Mouse (Mus musculus) MEL (cell line): ENCODE results near the gene Ddx41. TPM values are rescaled to one million over a fixed set of nuclear protein-coding genes. Genes with fewer than 3 reads are reported as not detected.

Experiments
- DNase-seq: peaks from one replicate; pipeline ENCODE4 v3.0.0; 2011; ENCODE audit warnings: low read depth, low spot score
- H3K27ac ChIP-seq: 2 replicates; pipeline ENCODE4 v1.5.1; 2012; ENCODE audit warnings: low read depth, mild to moderate bottlenecking, control low read depth, low read length, moderate library complexity; ENCODE audit not compliant: control insufficient read depth
- H3K27me3 ChIP-seq, 2 experiments: fragments of 150-350 bp in 1 of 2; sonication (generic) in 1 of 2; 2 replicates each; pipeline ENCODE4 v1.6.1; 2012; ENCODE audit warnings: low read length in 2 of 2, mild to moderate bottlenecking in 2 of 2, improper control_type of control experiment in 1 of 2, moderate library complexity in 1 of 2; ENCODE audit not compliant: insufficient read depth in 2 of 2, control insufficient read depth in 1 of 2
- H3K36me3 ChIP-seq, 2 experiments: 2 replicates each; pipeline ENCODE4 v1.6.1; 2012 to 2014; ENCODE audit warnings: low read length in 2 of 2, improper control_type of control experiment in 1 of 2, inconsistent platforms in 1 of 2, mild to moderate bottlenecking in 1 of 2; ENCODE audit not compliant: insufficient read depth in 2 of 2, control insufficient read depth in 1 of 2
- H3K4me1 ChIP-seq, 2 experiments: fragments of 150-350 bp in 1 of 2; sonication (generic) in 1 of 2; 2 replicates each; pipeline ENCODE4 v1.6.1; 2012; ENCODE audit warnings: low read length in 2 of 2, improper control_type of control experiment in 1 of 2, mild to moderate bottlenecking in 1 of 2; ENCODE audit not compliant: insufficient read depth in 2 of 2, control insufficient read depth in 1 of 2
- H3K4me3 ChIP-seq, 2 experiments: fragments of 150-350 bp in 1 of 2; sonication (generic) in 1 of 2; 2 replicates each; pipeline ENCODE4 v1.5.1; 2012; ENCODE audit warnings: low read depth in 2 of 2, low read length in 2 of 2, mild to moderate bottlenecking in 2 of 2, moderate library complexity in 2 of 2, control low read depth in 1 of 2, improper control_type of control experiment in 1 of 2; ENCODE audit not compliant: control insufficient read depth in 1 of 2, insufficient read depth in 1 of 2
- H3K79me2 ChIP-seq: 2 replicates; pipeline ENCODE4 v1.6.1; 2012; ENCODE audit warnings: mild to moderate bottlenecking, low read length, moderate library complexity; ENCODE audit not compliant: control insufficient read depth, poor library complexity, insufficient read depth
- H3K9ac ChIP-seq: 2 replicates; pipeline ENCODE4 v1.6.1; 2012; ENCODE audit warnings: low read depth, mild to moderate bottlenecking, control low read depth, low read length, moderate library complexity; ENCODE audit not compliant: control insufficient read depth, poor library complexity, severe bottlenecking
- H3K9me3 ChIP-seq: fragments of 150-350 bp; sonication (generic); replicated peaks from 2 replicates; pipeline ENCODE4 v1.6.1; 2012; ENCODE audit warnings: mild to moderate bottlenecking, low read length, improper control_type of control experiment, moderate library complexity; ENCODE audit not compliant: insufficient read depth
- BHLHE40 ChIP-seq: IDR thresholded peaks from 2 replicates; pipeline ENCODE4 v1.6.1; 2012; ENCODE audit warnings: low read depth, mild to moderate bottlenecking, inconsistent platforms, low read length, improper control_type of control experiment, borderline replicate concordance
- CHD1 ChIP-seq: IDR thresholded peaks from 2 replicates; pipeline ENCODE4 v1.6.1; 2012; ENCODE audit warnings: low read depth, mild to moderate bottlenecking, inconsistent platforms, low read length, improper control_type of control experiment
- CTCF ChIP-seq, 3 experiments: IDR thresholded peaks in 2 of 3; conservative IDR thresholded peaks in 1 of 3; 2 replicates each; pipeline ENCODE4 v1.5.1; 2011 to 2012; ENCODE audit warnings: low read length in 3 of 3, low read depth in 2 of 3, mild to moderate bottlenecking in 2 of 3, improper control_type of control experiment in 1 of 3, inconsistent platforms in 1 of 3, mixed read lengths in 1 of 3, moderate library complexity in 1 of 3; ENCODE audit not compliant: control insufficient read depth in 1 of 3, insufficient read depth in 1 of 3, poor library complexity in 1 of 3, severe bottlenecking in 1 of 3
- GABPA ChIP-seq: IDR thresholded peaks from 2 replicates; pipeline ENCODE4 v1.6.1; 2012; ENCODE audit warnings: low read depth, mild to moderate bottlenecking, inconsistent platforms, low read length, improper control_type of control experiment, moderate library complexity
- JUND ChIP-seq: IDR thresholded peaks from 2 replicates; pipeline ENCODE4 v1.6.1; 2011; ENCODE audit warnings: low read depth, mild to moderate bottlenecking, improper control_type of control experiment, low read length
- KAT2A ChIP-seq: conservative IDR thresholded peaks from 2 replicates; pipeline ENCODE4 v1.6.1; 2012; ENCODE audit warnings: low read depth, low read length, improper control_type of control experiment, inconsistent platforms
- MAX ChIP-seq: IDR thresholded peaks from 2 replicates; pipeline ENCODE4 v1.6.1; 2011; ENCODE audit warnings: low read length, improper control_type of control experiment
- MXI1 ChIP-seq: IDR thresholded peaks from 2 replicates; pipeline ENCODE4 v1.6.1; 2011; ENCODE audit warnings: mild to moderate bottlenecking, low read depth, low read length, improper control_type of control experiment
- MYB ChIP-seq: IDR thresholded peaks from 2 replicates; pipeline ENCODE4 v1.6.1; 2011; ENCODE audit warnings: mild to moderate bottlenecking, low read depth, low read length, improper control_type of control experiment
- NELFE ChIP-seq: IDR thresholded peaks from 2 replicates; pipeline ENCODE4 v1.6.1; 2011; ENCODE audit warnings: low read depth, low read length, improper control_type of control experiment
- POLR2A ChIP-seq, 2 experiments: IDR thresholded peaks; 2 replicates each; pipeline ENCODE4 v1.6.1; 2011 to 2012; ENCODE audit warnings: low read length in 2 of 2, mild to moderate bottlenecking in 2 of 2, control low read depth in 1 of 2, improper control_type of control experiment in 1 of 2, low read depth in 1 of 2, moderate library complexity in 1 of 2; ENCODE audit not compliant: control insufficient read depth in 1 of 2, insufficient read depth in 1 of 2, poor library complexity in 1 of 2
- POLR2AphosphoS2 ChIP-seq: IDR thresholded peaks from 2 replicates; pipeline ENCODE4 v1.6.1; 2011; ENCODE audit warnings: low read length, improper control_type of control experiment
- POLR2AphosphoS5 ChIP-seq: IDR thresholded peaks from 2 replicates; pipeline ENCODE4 v1.6.1; 2012; ENCODE audit warnings: low read depth, borderline replicate concordance, mild to moderate bottlenecking, inconsistent platforms, low read length, moderate library complexity, mixed read lengths
- RAD21 ChIP-seq: IDR thresholded peaks from 2 replicates; pipeline ENCODE4 v1.6.1; 2011; ENCODE audit warnings: mild to moderate bottlenecking, low read depth, low read length, improper control_type of control experiment
- TAL1 ChIP-seq: IDR thresholded peaks from 2 replicates; pipeline ENCODE4 v1.6.1; 2012; ENCODE audit warnings: mild to moderate bottlenecking, inconsistent platforms, low read length, moderate library complexity, mixed read lengths
- TBP ChIP-seq: IDR thresholded peaks from 2 replicates; pipeline ENCODE4 v1.8.0; 2011; ENCODE audit warnings: low read depth, low read length, improper control_type of control experiment
- UBTF ChIP-seq: IDR thresholded peaks from 2 replicates; pipeline ENCODE4 v1.6.1; 2012; ENCODE audit warnings: low read depth, mild to moderate bottlenecking, inconsistent platforms, low read length, improper control_type of control experiment, moderate library complexity, borderline replicate concordance; ENCODE audit not compliant: insufficient read depth
- USF1 ChIP-seq: IDR thresholded peaks from 2 replicates; pipeline ENCODE4 v1.6.1; 2014; ENCODE audit warnings: low read depth, mild to moderate bottlenecking, inconsistent platforms, low read length, improper control_type of control experiment, moderate library complexity
- USF2 ChIP-seq, 2 experiments: IDR thresholded peaks; 2 replicates each; pipeline ENCODE4 v1.6.1; 2011 to 2012; ENCODE audit warnings: improper control_type of control experiment in 2 of 2, low read length in 2 of 2, borderline replicate concordance in 1 of 2, inconsistent platforms in 1 of 2, low read depth in 1 of 2, mild to moderate bottlenecking in 1 of 2; ENCODE audit not compliant: insufficient read depth in 1 of 2
- ZKSCAN1 ChIP-seq: IDR thresholded peaks from 2 replicates; pipeline ENCODE4 v1.6.1; 2012; ENCODE audit warnings: low read depth, mild to moderate bottlenecking, inconsistent platforms, low read length, improper control_type of control experiment, moderate library complexity
- ZNF384 ChIP-seq: IDR thresholded peaks from 2 replicates; pipeline ENCODE4 v1.6.1; 2012; ENCODE audit warnings: low read depth, mild to moderate bottlenecking, inconsistent platforms, low read length, improper control_type of control experiment
- polyA plus RNA-seq, 2 experiments: library from polyadenylated mRNA; stranded (reverse) in 1 of 2; unstranded in 1 of 2; fragments of >175 nt in 1 of 2; fragments of >200 nt in 1 of 2; gene quantifications; 2 replicates each; pipeline versions ENCODE4 v1.2.1 to v1.2.4; 2012; ENCODE audit warnings: low replicate concordance in 2 of 2, low read depth in 1 of 2; ENCODE audit not compliant: insufficient read length in 2 of 2, insufficient read depth in 1 of 2, missing spikeins in 1 of 2
- total RNA-seq: library from RNA; depleted of rRNA; stranded (reverse); fragments of 300-350 nt; gene quantifications from 2 replicates; pipeline ENCODE4 v1.2.3, GENCODE M21; 2012

The Ddx41 gene
- total and polyA plus RNA-seq, 3 experiments = 58.5 to 88.8 TPM; not detected in 1

GRCm38 (mm10) chr13:55525733-55526553 lies 10.5 kb downstream of the Ddx41 start:
- no peaks in the 10 kb centered on the region for H3K9me3 ChIP-seq
- peaks cover 2 to 18% of the 10 kb centered on the region in 2 experiments; a peak in 3 of 4 replicates for H3K36me3 ChIP-seq
- no peak overlapping the region for H3K9ac ChIP-seq
- peaks cover 0 to 31% of the 10 kb centered on the region in 2 experiments; a peak in 3 of 4 replicates for H3K4me1 ChIP-seq
- DNase-seq = no peak
- H3K27ac ChIP-seq = no peak overlapping the region
- H3K4me3 ChIP-seq = no peak overlapping the region
- no peaks in the 10 kb centered on the region for H3K27me3 ChIP-seq
- TF ChIP-seq USF2 (IDR thresholded peaks at IDR 0.05; ENCODE audit: borderline replicate concordance in 1 of 2, insufficient read depth in 1 of 2, low read depth in 1 of 2, low read length in 2 of 2) = no peak
- TF ChIP-seq USF1 = peak; percentile 53
- no peaks in the 10 kb centered on the region for H3K79me2 ChIP-seq

GRCm38 (mm10) chr13:55523951-55524600 lies 12.4 kb downstream of the Ddx41 start:
- Histone ChIP-seq H3K9ac (no peak overlapping the region), H3K4me3 (no peak overlapping the region), H3K27me3 (no peaks in the 10 kb centered on the region), H3K9me3 (no peaks in the 10 kb centered on the region), H3K27ac (no peak overlapping the region), H3K4me1 (peaks cover 0 to 21% of the 10 kb centered on the region in 2 experiments; a peak in 3 of 4 replicates), H3K79me2 (no peaks in the 10 kb centered on the region), H3K36me3 (peaks cover 0 to 18% of the 10 kb centered on the region in 2 experiments; a peak in 2 of 4 replicates)
- no peak for DNase-seq
- TF ChIP-seq NELFE = no peak
- no peak for TF ChIP-seq ZNF384
- TF ChIP-seq TAL1 = no peak
- no peak for TF ChIP-seq TBP
- TF ChIP-seq MAX = no peak
- no peak for TF ChIP-seq JUND
- no peak for TF ChIP-seq POLR2AphosphoS5
- no peak for TF ChIP-seq MXI1
- TF ChIP-seq RAD21 = no peak
- TF ChIP-seq POLR2A (IDR thresholded peaks at IDR 0.05; ENCODE audit: control insufficient read depth in 1 of 2, insufficient read depth in 1 of 2, low read depth in 1 of 2, low read length in 2 of 2, poor library complexity in 1 of 2) = no peak
- no peak for TF ChIP-seq CTCF (IDR thresholded peaks at IDR 0.05 in 2 of 3, conservative IDR thresholded peaks at IDR 0.05 in 1 of 3; ENCODE audit: control insufficient read depth in 1 of 3, insufficient read depth in 1 of 3, low read depth in 2 of 3, low read length in 3 of 3, poor library complexity in 1 of 3, severe bottlenecking in 1 of 3)
- TF ChIP-seq UBTF = no peak
- TF ChIP-seq CHD1 = no peak
- TF ChIP-seq GABPA = no peak
- no peak for TF ChIP-seq KAT2A
- no peak for TF ChIP-seq MYB
- no peak for TF ChIP-seq POLR2AphosphoS2
- no peak for TF ChIP-seq ZKSCAN1
- TF ChIP-seq BHLHE40 = no peak
